Mouse (Mus musculus): ENCODE results near the gene Rhbdf2.

- no peak for TF ChIP-seq MAX (IDR thresholded peaks at IDR 0.05; ENCODE audit: low read length)
- no peak for TF ChIP-seq KAT2A (conservative IDR thresholded peaks at IDR 0.05; ENCODE audit: low read depth, low read length)
- TF ChIP-seq ELF1 (IDR thresholded peaks at IDR 0.05; ENCODE audit: low read depth, low read length): no peak
These were observed 77.4 kb downstream of the Rhbdf2 start for GRCm38 (mm10) chr11:116549273-116550038.
